Mouse (Mus musculus) intestine, embryonic 16.5 days (tissue): ENCODE measurements at regions not wholly inside any gene's neighbourhood (a gene's known extent, or its start where the extent isn't known, plus 50 kb on each side); places are given as distances from the start of the nearest gene placed in this dataset.

ENCODE experiments used
- ATAC-seq: fragments of 200-750 bp; cut with Nextera tagmentation; 2 replicates; pipeline ENCODE4 v1.8.0; 2017; ENCODE audit warnings: moderate TSS enrichment, moderate library complexity
- H3K27ac ChIP-seq: fragments of 300-500 bp; sonication (generic); 2 replicates; pipeline ENCODE4 v1.5.1; 2014; ENCODE audit warnings: mild to moderate bottlenecking, low read length
- H3K27me3 ChIP-seq: fragments of 300-500 bp; sonication (generic); replicated peaks from 2 replicates; pipeline ENCODE4 v1.6.1; 2014; ENCODE audit warnings: low read length, control low read depth, mixed read lengths; ENCODE audit not compliant: control insufficient read depth, insufficient read depth
- H3K36me3 ChIP-seq: fragments of 300-500 bp; sonication (generic); 2 replicates; pipeline ENCODE4 v1.6.1; 2014; ENCODE audit warnings: low read length, control low read depth; ENCODE audit not compliant: control insufficient read depth, insufficient read depth
- H3K4me1 ChIP-seq: fragments of 300-500 bp; sonication (generic); 2 replicates; pipeline ENCODE4 v1.6.1; 2014; ENCODE audit warnings: low read length, control low read depth, mixed read lengths; ENCODE audit not compliant: control insufficient read depth, insufficient read depth
- H3K4me2 ChIP-seq: fragments of 300-500 bp; sonication (generic); 2 replicates; pipeline ENCODE4 v1.6.1; 2014; ENCODE audit warnings: low read depth, low read length, control low read depth
- H3K4me3 ChIP-seq: fragments of 300-500 bp; sonication (generic); 2 replicates; pipeline ENCODE4 v1.5.1; 2014; ENCODE audit warnings: mild to moderate bottlenecking, low read length
- H3K9ac ChIP-seq: fragments of 300-500 bp; sonication (generic); 2 replicates; pipeline ENCODE4 v1.6.1; 2014; ENCODE audit warnings: low read depth, low read length
- H3K9me3 ChIP-seq: fragments of 300-500 bp; sonication (generic); 2 replicates; pipeline ENCODE4 v1.6.1; 2016; ENCODE audit warnings: low read length, control low read depth; ENCODE audit not compliant: control insufficient read depth
- WGBS: fragments of 180-500 bp; shearing (Covaris S2); extraction: QIAGEN DNeasy Blood & Tissue Kit; methylation state at CpG from one replicate; pipeline ENCODE4 v1.1.7; 2014; 5-methylcytosine and 5-hydroxymethylcytosine counted together

GRCm38 (mm10) chr9:92661938-92662337 is 119.9 kb downstream of the Plod2 start:
- peak; percentile 38; the same call in 1 of the 2 replicates for ATAC-seq
- no peaks in the 10 kb centered on the region for H3K4me1 ChIP-seq
- H3K4me3 ChIP-seq, result no peak overlapping the region
- H3K27ac ChIP-seq, result no peak overlapping the region
- 52% methylated on average over 2 of the region's 2 CpGs for WGBS
- H3K4me2 ChIP-seq, result no peak overlapping the region
- no peak overlapping the region for H3K9ac ChIP-seq
- no peaks in the 10 kb centered on the region for H3K27me3 ChIP-seq
- no peaks in the 10 kb centered on the region for H3K9me3 ChIP-seq
- H3K36me3 ChIP-seq, result no peaks in the 10 kb centered on the region

- Histone ChIP-seq H3K4me1 (no peaks in the 10 kb centered on the region), H3K9ac (no peak overlapping the region), H3K4me2 (no peak overlapping the region), H3K27ac (no peak overlapping the region), H3K4me3 (no peak overlapping the region), H3K36me3 (no peaks in the 10 kb centered on the region), H3K9me3 (no peaks in the 10 kb centered on the region), H3K27me3 (no peaks in the 10 kb centered on the region)
- WGBS, result 91% methylated on average over 1 of the region's 1 CpGs
- ATAC-seq, result no peak
These were observed 125.4 kb downstream of the Plod2 start for GRCm38 (mm10) chr9:92667361-92667881.

GRCm38 (mm10) chr9:92671966-92672365 is 129.9 kb downstream of the Plod2 start:
- Histone ChIP-seq H3K4me1 (no peaks in the 10 kb centered on the region), H3K36me3 (no peaks in the 10 kb centered on the region), H3K4me3 (no peak overlapping the region), H3K9ac (no peak overlapping the region), H3K4me2 (no peak overlapping the region), H3K9me3 (no peaks in the 10 kb centered on the region), H3K27me3 (no peaks in the 10 kb centered on the region), H3K27ac (no peak overlapping the region)
- ATAC-seq, result no peak
- WGBS, result 61% methylated on average over 3 of the region's 3 CpGs

GRCm38 (mm10) chr9:92694361-92695016 is 152.5 kb downstream of the Plod2 start:
- 22% methylated on average over 6 of the region's 6 CpGs for WGBS
- peak; percentile 83 for ATAC-seq
- H3K36me3 ChIP-seq, result no peaks in the 10 kb centered on the region
- H3K9ac ChIP-seq, result no peak overlapping the region
- H3K4me2 ChIP-seq, result peak overlapping the region; percentile 14; the same call in 1 of the 2 replicates
- no peak overlapping the region for H3K27ac ChIP-seq
- no peaks in the 10 kb centered on the region for H3K4me1 ChIP-seq
- H3K27me3 ChIP-seq, result no peaks in the 10 kb centered on the region
- no peaks in the 10 kb centered on the region for H3K9me3 ChIP-seq
- no peak overlapping the region for H3K4me3 ChIP-seq

GRCm38 (mm10) chr9:92697971-92698370 is 155.9 kb downstream of the Plod2 start:
- H3K4me1 ChIP-seq, result no peaks in the 10 kb centered on the region
- ATAC-seq, result no peak
- H3K27me3 ChIP-seq, result no peaks in the 10 kb centered on the region
- WGBS, result 62% methylated on average over 3 of the region's 3 CpGs
- H3K36me3 ChIP-seq, result no peaks in the 10 kb centered on the region
- H3K4me2 ChIP-seq, result no peak overlapping the region
- H3K27ac ChIP-seq, result no peak overlapping the region
- H3K4me3 ChIP-seq, result no peak overlapping the region
- H3K9me3 ChIP-seq, result no peaks in the 10 kb centered on the region
- no peak overlapping the region for H3K9ac ChIP-seq

- WGBS, result 87% methylated on average over 2 of the region's 2 CpGs
- Histone ChIP-seq H3K9me3 (no peaks in the 10 kb centered on the region), H3K27ac (no peak overlapping the region), H3K27me3 (no peaks in the 10 kb centered on the region), H3K4me1 (no peaks in the 10 kb centered on the region), H3K9ac (no peak overlapping the region), H3K36me3 (no peaks in the 10 kb centered on the region), H3K4me2 (no peak overlapping the region), H3K4me3 (no peak overlapping the region)
- no peak for ATAC-seq
These were observed 162.7 kb downstream of the Plod2 start for GRCm38 (mm10) chr9:92704752-92705151.

- WGBS, result 83% methylated on average over 6 of the region's 6 CpGs
- H3K36me3 ChIP-seq, result no peaks in the 10 kb centered on the region
- no peaks in the 10 kb centered on the region for H3K9me3 ChIP-seq
- no peak overlapping the region for H3K4me3 ChIP-seq
- H3K27ac ChIP-seq, result no peak overlapping the region
- H3K4me1 ChIP-seq, result no peaks in the 10 kb centered on the region
- no peak for ATAC-seq
- no peaks in the 10 kb centered on the region for H3K27me3 ChIP-seq
- H3K4me2 ChIP-seq, result no peak overlapping the region
- no peak overlapping the region for H3K9ac ChIP-seq
These were observed 165.0 kb downstream of the Plod2 start for GRCm38 (mm10) chr9:92707011-92707410.

GRCm38 (mm10) chr9:92717176-92717575 is 175.2 kb downstream of the Plod2 start:
- Histone ChIP-seq H3K9me3 (no peaks in the 10 kb centered on the region), H3K27me3 (no peaks in the 10 kb centered on the region), H3K36me3 (no peaks in the 10 kb centered on the region), H3K9ac (no peak overlapping the region), H3K4me1 (no peaks in the 10 kb centered on the region), H3K4me2 (no peak overlapping the region), H3K4me3 (no peak overlapping the region), H3K27ac (no peak overlapping the region)
- no peak for ATAC-seq
- WGBS, result 66% methylated on average over 6 of the region's 6 CpGs

- H3K27me3 ChIP-seq, result no peaks in the 10 kb centered on the region
- no peak overlapping the region for H3K9ac ChIP-seq
- no peaks in the 10 kb centered on the region for H3K9me3 ChIP-seq
- H3K27ac ChIP-seq, result no peak overlapping the region
- no peak overlapping the region for H3K4me3 ChIP-seq
- no peaks in the 10 kb centered on the region for H3K4me1 ChIP-seq
- H3K36me3 ChIP-seq, result no peaks in the 10 kb centered on the region
- no peak overlapping the region for H3K4me2 ChIP-seq
- ATAC-seq, result no peak
These were observed 176.3 kb downstream of the Plod2 start for GRCm38 (mm10) chr9:92718337-92718736.

GRCm38 (mm10) chr9:92719251-92719650 is 177.2 kb downstream of the Plod2 start:
- H3K27me3 ChIP-seq, result no peaks in the 10 kb centered on the region
- ATAC-seq, result no peak
- H3K36me3 ChIP-seq, result no peaks in the 10 kb centered on the region
- WGBS, result 72% methylated on average over 6 of the region's 6 CpGs
- H3K9ac ChIP-seq, result no peak overlapping the region
- no peak overlapping the region for H3K27ac ChIP-seq
- H3K4me3 ChIP-seq, result no peak overlapping the region
- H3K9me3 ChIP-seq, result no peaks in the 10 kb centered on the region
- H3K4me2 ChIP-seq, result no peak overlapping the region
- no peaks in the 10 kb centered on the region for H3K4me1 ChIP-seq
